Comparison of ENCODE assay signal across 10 mouse cellular contexts in the genomic region with DNA sequence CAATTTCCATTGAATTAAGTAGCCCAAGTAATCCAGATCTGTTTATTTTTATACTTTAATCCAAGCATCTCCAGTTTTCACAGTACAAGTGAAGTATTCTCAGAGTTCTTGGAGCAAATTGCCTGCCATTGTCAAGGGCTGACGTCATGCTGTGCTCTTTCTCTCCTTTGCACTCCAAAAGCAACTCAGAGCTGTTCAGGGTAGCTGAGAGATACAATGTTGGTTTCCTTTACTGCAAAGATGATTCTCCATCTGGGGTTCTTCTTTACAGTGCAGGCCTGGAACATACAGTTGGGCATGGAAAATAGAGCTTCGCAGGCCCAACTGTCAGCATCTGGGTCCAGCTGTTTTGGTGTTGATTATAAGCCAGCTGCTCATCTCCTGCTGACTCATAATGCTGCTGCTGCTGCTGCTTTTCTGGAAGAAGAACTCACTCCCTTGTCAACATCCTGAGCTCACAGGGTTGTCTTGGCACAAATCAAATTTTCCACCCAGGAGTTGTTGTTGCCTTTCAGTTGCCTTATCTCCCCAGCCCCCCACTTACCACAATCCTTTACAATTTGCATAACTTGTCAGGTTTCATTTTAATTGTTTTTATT.
DNase-seq lines count a peak whose midpoint lies in the region; ATAC-seq lines count a peak whose summit lies in the region.
"Had no signal": no experiment of that assay in that cellular context is flagged by ENCODE, and none has a peak within 500 bp of the region (broad histone marks: within the 10 kb centered on the region; RNA-seq: fewer than 3 reads in every experiment).

No protein-coding gene starts in this region.

- no peaks in the 10 kb centered on the region for H3K9me3 ChIP-seq in heart, embryonic 10.5 days
- no peaks in the 10 kb centered on the region for H3K9me3 ChIP-seq in midbrain, embryonic 14.5 days (ENCODE audit: control insufficient read depth, low read length)
- no peaks in the 10 kb centered on the region for H3K9me3 ChIP-seq in midbrain, embryonic 13.5 days
- no peaks in the 10 kb centered on the region for H3K9me3 ChIP-seq in forebrain, embryonic 15.5 days
- no peaks in the 10 kb centered on the region for H3K9me3 ChIP-seq in stomach, embryonic 14.5 days (ENCODE audit: control insufficient read depth, low read depth, low read length)

- no peaks in the 10 kb centered on the region for H3K36me3 ChIP-seq in heart, embryonic 10.5 days
- no peaks in the 10 kb centered on the region for H3K36me3 ChIP-seq in midbrain, embryonic 14.5 days (ENCODE audit: control insufficient read depth, insufficient read depth, low read length)
- H3K36me3 ChIP-seq in midbrain, embryonic 13.5 days: no peaks in the 10 kb centered on the region
- H3K36me3 ChIP-seq in forebrain, embryonic 15.5 days: no peaks in the 10 kb centered on the region
- no peaks in the 10 kb centered on the region for H3K36me3 ChIP-seq in stomach, embryonic 14.5 days (ENCODE audit: control insufficient read depth, insufficient read depth, low read length)

- no peak overlapping the region for H3K4me3 ChIP-seq in heart, embryonic 10.5 days
- H3K4me3 ChIP-seq in midbrain, embryonic 14.5 days (replicated peaks; ENCODE audit: low read depth, low read length): no peak overlapping the region
- H3K4me3 ChIP-seq in midbrain, embryonic 13.5 days (replicated peaks): no peak overlapping the region
- H3K4me3 ChIP-seq in forebrain, embryonic 15.5 days: no peak overlapping the region
- H3K4me3 ChIP-seq in stomach, embryonic 14.5 days (ENCODE audit: low read depth, low read length): no peak overlapping the region

- DNase-seq in heart, adult 18-20 months: peak; percentile 34 to 52
- no peak for DNase-seq in heart, embryonic 10.5 days (ENCODE audit: low spot score)
- peak; percentile 19 for DNase-seq in midbrain, embryonic 14.5 days
- DNase-seq in embryo, embryonic 10.5 days (ENCODE audit: low spot score): no peak
- no peak for DNase-seq in spleen, postnatal 4 days (ENCODE audit: low spot score in 2 of 2)
- DNase-seq: layer of hippocampus, postnatal 36 days had no signal

- H3K4me2 ChIP-seq in midbrain, embryonic 14.5 days (ENCODE audit: low read length): no peak overlapping the region
- H3K4me2 ChIP-seq in midbrain, embryonic 13.5 days (replicated peaks): no peak overlapping the region
- no peak overlapping the region for H3K4me2 ChIP-seq in forebrain, embryonic 15.5 days (replicated peaks)
- no peak overlapping the region for H3K4me2 ChIP-seq in stomach, embryonic 14.5 days (replicated peaks; ENCODE audit: low read depth, low read length)

- no peak overlapping the region for H3K27ac ChIP-seq in heart, embryonic 10.5 days
- H3K27ac ChIP-seq in midbrain, embryonic 14.5 days (replicated peaks; ENCODE audit: low read depth, low read length): no peak overlapping the region
- no peak overlapping the region for H3K27ac ChIP-seq in midbrain, embryonic 13.5 days
- H3K27ac ChIP-seq in forebrain, embryonic 15.5 days (replicated peaks): no peak overlapping the region
- H3K27ac ChIP-seq in stomach, embryonic 14.5 days (ENCODE audit: low read length): no peak overlapping the region

- no peaks in the 10 kb centered on the region for H3K4me1 ChIP-seq in heart, embryonic 10.5 days
- H3K4me1 ChIP-seq in midbrain, embryonic 14.5 days (ENCODE audit: control insufficient read depth, insufficient read depth, low read length): no peaks in the 10 kb centered on the region
- no peaks in the 10 kb centered on the region for H3K4me1 ChIP-seq in midbrain, embryonic 13.5 days (replicated peaks)
- no peaks in the 10 kb centered on the region; the same call in 1 of the 2 replicates for H3K4me1 ChIP-seq in forebrain, embryonic 15.5 days
- no peaks in the 10 kb centered on the region for H3K4me1 ChIP-seq in stomach, embryonic 14.5 days (ENCODE audit: control insufficient read depth, insufficient read depth, low read length)

- 40% methylated on average over 2 of the region's 2 CpGs for WGBS in heart, embryonic 10.5 days
- WGBS in midbrain, embryonic 14.5 days: 27% methylated on average over 2 of the region's 2 CpGs
- WGBS in midbrain, embryonic 13.5 days: 31% methylated on average over 2 of the region's 2 CpGs
- WGBS in forebrain, embryonic 15.5 days: 30% methylated on average over 2 of the region's 2 CpGs
- WGBS in stomach, embryonic 14.5 days: 30% methylated on average over 2 of the region's 2 CpGs

- ATAC-seq in midbrain, embryonic 14.5 days (ENCODE audit: low FRiP score, low TSS enrichment): no peak
- no peak for ATAC-seq in midbrain, embryonic 13.5 days
- ATAC-seq in forebrain, embryonic 15.5 days (replicated peaks): peak; percentile 48
- ATAC-seq in stomach, embryonic 14.5 days (ENCODE audit: insufficient number of reproducible peaks, insufficient read depth, low FRiP score, low read depth): peak; percentile 81

- H3K27me3 ChIP-seq in heart, embryonic 10.5 days (ENCODE audit: insufficient read depth, poor library complexity, severe bottlenecking): no peaks in the 10 kb centered on the region
- no peaks in the 10 kb centered on the region for H3K27me3 ChIP-seq in midbrain, embryonic 14.5 days (ENCODE audit: control insufficient read depth, insufficient read depth, low read length)
- H3K27me3 ChIP-seq in midbrain, embryonic 13.5 days: no peaks in the 10 kb centered on the region
- H3K27me3 ChIP-seq in forebrain, embryonic 15.5 days: no peaks in the 10 kb centered on the region
- no peaks in the 10 kb centered on the region for H3K27me3 ChIP-seq in stomach, embryonic 14.5 days (ENCODE audit: control insufficient read depth, insufficient read depth, low read length)
- H3K27me3 ChIP-seq: CH12.LX had no signal

- H3K9ac ChIP-seq in midbrain, embryonic 14.5 days (replicated peaks; ENCODE audit: low read length): no peak overlapping the region
- no peak overlapping the region for H3K9ac ChIP-seq in midbrain, embryonic 13.5 days (replicated peaks)
- H3K9ac ChIP-seq in forebrain, embryonic 15.5 days (replicated peaks): no peak overlapping the region
- H3K9ac ChIP-seq in stomach, embryonic 14.5 days (replicated peaks; ENCODE audit: low read depth, low read length): no peak overlapping the region

Comparison
In these comparisons a context has a peak if more than half of its experiments do, and no peak if none do; other contexts are left out.
1. DNase-seq: peak in heart, adult 18-20 months (2 of 2) and midbrain, embryonic 14.5 days (single experiment); none in heart, embryonic 10.5 days (single experiment), embryo, embryonic 10.5 days (single experiment) and spleen, postnatal 4 days (0 of 2).
2. ATAC-seq: peak in forebrain, embryonic 15.5 days (single experiment) and stomach, embryonic 14.5 days (single experiment); none in midbrain, embryonic 14.5 days (single experiment) and midbrain, embryonic 13.5 days (single experiment).